Mouse (Mus musculus): ENCODE results near the gene Dpp8.
A peak's percentile ranks its signal among the peaks of the same experiment; 100 is the strongest.
"Not testable (repeated sequence)": the region's sequence is repeated elsewhere in the genome, so short reads cannot be mapped to it uniquely, and the experiment has no call there.

Gene Dpp8

GRCm38 (mm10) chr9:65032269-65033108, at the start of gene Dpp8:
Gene Dpp8 (plus strand): TSS chr9:65032414.
- peak; percentile 94 for DNase-seq

- no peak for DNase-seq
Measured at GRCm38 (mm10) chr9:64985037-64985794, 47.0 kb upstream of the Dpp8 start.

- DNase-seq = no peak
Measured at GRCm38 (mm10) chr9:64985807-64986206, 46.4 kb upstream of the Dpp8 start.

- DNase-seq = no peak
Measured at GRCm38 (mm10) chr9:64987651-64988050, 44.6 kb upstream of the Dpp8 start.

GRCm38 (mm10) chr9:64988443-64988842, 43.8 kb upstream of the Dpp8 start:
- no peak for DNase-seq

DNA sequence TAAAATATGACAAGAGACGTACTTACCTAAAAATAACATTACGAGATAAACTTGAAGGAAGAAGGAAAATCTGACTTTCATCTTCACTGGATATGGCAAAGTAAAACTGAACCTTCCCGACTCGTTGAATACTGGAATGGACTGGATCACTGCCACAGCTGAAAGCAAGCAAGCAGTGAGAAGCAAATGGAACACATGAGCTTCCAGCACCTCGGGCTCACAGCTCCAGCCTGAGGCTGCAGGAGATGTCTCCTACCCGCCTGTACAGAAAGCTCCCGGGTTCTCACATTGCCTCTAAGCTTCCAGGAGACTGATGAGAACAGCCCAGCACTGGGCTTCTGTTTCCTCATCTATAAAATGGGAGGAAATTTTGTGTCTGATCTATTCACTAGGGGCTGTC, 41.9 kb upstream of the Dpp8 start:
- DNase-seq = no peak

GRCm38 (mm10) chr9:64995464-64995863, 36.8 kb upstream of the Dpp8 start:
- not testable (repeated sequence) for DNase-seq

DNA sequence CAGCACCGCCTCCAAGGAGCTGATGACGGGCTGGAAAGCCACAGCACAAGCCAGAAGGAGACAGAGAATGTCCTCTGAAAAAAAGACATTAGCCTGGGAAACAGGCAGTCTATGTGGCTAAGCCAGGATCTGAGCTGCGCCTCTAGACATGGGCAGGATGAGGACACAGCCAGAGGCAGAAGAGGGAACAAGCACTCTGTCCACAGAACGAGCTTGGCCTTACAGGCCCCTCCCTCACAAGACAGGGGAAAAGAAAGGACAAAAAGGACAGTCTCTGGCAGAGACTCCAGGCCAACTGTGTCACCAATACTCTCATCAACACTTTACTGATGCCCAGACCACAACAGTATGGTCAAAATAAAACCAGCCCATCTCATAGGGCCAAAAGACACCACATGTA, 30.7 kb upstream of the Dpp8 start:
- DNase-seq = no peak

DNA sequence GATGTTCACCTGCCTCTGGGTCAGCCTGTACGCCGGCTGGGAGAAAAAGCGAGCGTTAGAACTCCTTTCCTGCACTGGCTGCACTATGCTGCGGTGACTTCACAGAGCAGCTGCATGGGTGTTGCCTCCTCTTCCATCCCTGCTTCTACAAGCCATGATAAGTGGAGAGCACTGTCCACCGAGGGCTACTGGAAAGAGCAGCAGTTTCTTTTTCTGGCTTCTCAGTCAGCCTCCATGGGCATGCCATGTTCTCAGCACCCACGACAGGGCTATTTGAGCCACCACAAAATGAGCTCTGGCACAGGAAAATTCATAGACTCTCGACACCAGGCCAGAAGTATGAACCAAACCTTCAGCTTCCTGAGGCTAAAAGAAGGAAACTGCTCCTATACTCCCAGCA, 26.5 kb upstream of the Dpp8 start:
- no peak for DNase-seq

- DNase-seq = peak; percentile 6 to 28
Measured at GRCm38 (mm10) chr9:65010632-65011031, 21.6 kb upstream of the Dpp8 start.

GRCm38 (mm10) chr9:65011304-65011703, 20.9 kb upstream of the Dpp8 start:
- peak; percentile 21 to 27 for DNase-seq

DNA sequence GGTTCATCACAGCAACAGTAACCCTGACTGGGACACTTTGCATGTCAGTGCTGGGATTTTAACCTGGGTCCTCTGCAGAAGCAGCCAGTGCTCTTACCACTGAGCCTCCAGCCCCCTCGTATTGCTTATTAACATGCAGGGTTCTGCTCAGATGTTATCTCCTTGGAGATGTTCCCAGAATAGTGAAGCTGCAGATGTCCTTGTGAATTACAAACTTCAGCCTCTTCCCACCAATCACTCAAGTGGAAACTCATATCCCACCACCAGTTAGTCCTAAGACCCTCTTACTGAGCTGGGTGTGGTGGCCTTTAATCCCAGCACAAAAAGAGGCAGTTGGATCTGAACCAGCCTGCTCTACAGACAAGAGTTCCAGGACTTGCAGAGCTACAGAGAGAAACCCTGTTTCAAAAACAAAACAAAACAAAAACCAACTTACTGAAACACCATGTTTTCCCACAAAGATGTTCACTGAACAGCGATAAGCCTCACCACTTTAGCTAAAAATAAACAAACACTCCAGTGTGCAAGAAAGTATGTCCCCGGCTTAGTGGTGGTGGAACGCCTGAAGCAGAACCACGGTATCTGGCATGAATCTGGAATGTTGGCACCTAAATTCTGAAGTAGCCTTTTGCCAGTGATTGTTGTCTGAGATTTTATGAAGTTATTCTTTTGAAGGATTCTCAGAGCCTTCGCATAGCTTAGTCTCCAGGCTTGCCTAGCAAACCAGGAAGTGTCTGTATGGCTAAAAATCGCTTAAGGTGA, 16.6 kb upstream of the Dpp8 start:
- DNase-seq = no peak

- DNase-seq = no peak
Measured at GRCm38 (mm10) chr9:65016241-65016977, 15.8 kb upstream of the Dpp8 start.

GRCm38 (mm10) chr9:65016978-65017827, 15.0 kb upstream of the Dpp8 start:
- DNase-seq = no peak

DNA sequence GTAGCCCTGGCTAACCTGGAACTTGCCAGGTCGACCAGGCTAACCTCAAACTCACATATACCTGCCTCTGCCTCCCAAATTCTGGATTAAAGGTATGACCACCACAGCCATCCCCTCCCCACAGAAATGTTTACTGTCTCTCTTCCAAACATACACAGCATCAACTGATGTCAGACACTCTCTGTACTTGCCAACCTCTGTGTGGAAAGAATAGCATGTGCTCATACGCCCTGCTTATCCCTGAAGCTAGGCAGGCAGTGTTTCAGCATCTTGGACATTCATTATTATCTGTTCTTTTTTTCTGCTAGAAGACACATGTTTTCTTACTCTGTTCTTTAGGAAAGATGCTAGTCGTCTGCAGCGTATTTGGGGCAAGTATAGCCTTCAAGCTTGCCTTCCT, 14.3 kb upstream of the Dpp8 start:
- DNase-seq = no peak

GRCm38 (mm10) chr9:65018588-65019121, 13.6 kb upstream of the Dpp8 start:
- DNase-seq = no peak

GRCm38 (mm10) chr9:65019146-65019545, 13.1 kb upstream of the Dpp8 start:
- DNase-seq = no peak

DNA sequence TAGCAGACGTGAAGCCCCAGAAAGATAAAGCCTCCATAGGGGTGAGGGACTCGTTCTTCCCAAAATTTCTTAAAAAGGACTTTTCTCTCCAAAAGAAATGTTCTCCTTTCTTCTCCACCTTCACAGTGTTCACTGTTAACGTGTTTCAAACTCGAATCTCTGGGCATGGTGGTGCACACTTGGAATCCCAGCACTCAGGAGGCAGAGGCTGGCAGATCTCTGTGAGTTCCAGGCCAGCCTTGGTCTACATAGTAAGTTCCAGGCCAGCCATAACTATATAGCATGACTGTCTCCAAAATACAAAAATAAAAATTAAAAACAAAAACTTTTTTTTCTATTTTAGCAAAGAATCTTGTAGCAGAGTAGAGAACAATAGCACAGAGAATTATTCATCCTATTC, 12.1 kb upstream of the Dpp8 start:
- DNase-seq = no peak

GRCm38 (mm10) chr9:65020991-65021886, 11.0 kb upstream of the Dpp8 start, which contains the start of gene Hacd3:
Gene Hacd3 (minus strand): TSS chr9:65021693.
- DNase-seq = peak; percentile 84 to 85

All from thymus, postnatal 36 days (tissue).